8 mouse cellular contexts compared by ENCODE assay signal in genomic region chrX:74959161-74959560, GRCm38 (mm10).
A peak's percentile ranks its signal among the peaks of the same experiment; 100 is the strongest.
DNase-seq lines count a peak whose midpoint lies in the region; ATAC-seq and TF ChIP-seq lines count a peak whose summit lies in the region.
"Not testable (repeated sequence)": the region's sequence is repeated elsewhere in the genome, so short reads cannot be mapped to it uniquely, and the experiment has no call there.

No protein-coding gene starts in this region.

- not testable (repeated sequence) for TF ChIP-seq POLR2A in MEL (IDR thresholded peaks at IDR 0.05; ENCODE audit: control insufficient read depth in 1 of 2, insufficient read depth in 1 of 2, low read depth in 1 of 2, low read length in 2 of 2, poor library complexity in 1 of 2)

- H3K27ac ChIP-seq in MEL (ENCODE audit: control insufficient read depth, low read depth, low read length); lung, postnatal 0 days (ENCODE audit: low read length): not testable (repeated sequence)

- H3K9ac ChIP-seq in MEL (ENCODE audit: control insufficient read depth, low read depth, low read length, poor library complexity, severe bottlenecking); lung, postnatal 0 days (replicated peaks; ENCODE audit: low read depth): not testable (repeated sequence)

- H3K36me3 ChIP-seq in MEL (ENCODE audit: control insufficient read depth in 1 of 2, insufficient read depth in 2 of 2, low read length in 2 of 2); lung, postnatal 0 days (ENCODE audit: insufficient read depth, low read length): not testable (repeated sequence)

- TF ChIP-seq CTCF in MEL (IDR thresholded peaks at IDR 0.05 in 2 of 3, conservative IDR thresholded peaks at IDR 0.05 in 1 of 3; ENCODE audit: control insufficient read depth in 1 of 3, insufficient read depth in 1 of 3, low read depth in 2 of 3, low read length in 3 of 3, poor library complexity in 1 of 3, severe bottlenecking in 1 of 3), result peak in 2 of 3 experiments; percentile 14 to 38; a peak in 3 of 6 replicates
- TF ChIP-seq CTCF in lung, postnatal 0 days (IDR thresholded peaks at IDR 0.05), result peak; percentile 15; the same call in 1 of the 2 replicates

- peak; percentile 18 for DNase-seq in 416B (ENCODE audit: low read depth)
- DNase-seq in MEL (ENCODE audit: low read depth, low spot score), result peak; percentile 7
- peak; percentile 8 for DNase-seq in adrenal gland, postnatal 10 days
- peak; percentile 4 to 10 for DNase-seq in cerebellum, postnatal 10 days
- DNase-seq in kidney, adult 9 months, result peak; percentile 0
- DNase-seq in lung, postnatal 0 days (ENCODE audit: low spot score), result not testable (repeated sequence)
- DNase-seq in retina, embryonic 14.5 days (ENCODE audit: low spot score), result peak; percentile 7
- peak; percentile 16 for DNase-seq in thymus, postnatal 25 days

- not testable (repeated sequence) for H3K79me2 ChIP-seq in MEL (ENCODE audit: control insufficient read depth, insufficient read depth, low read length, poor library complexity)

- not testable (repeated sequence) for TF ChIP-seq RAD21 in MEL (IDR thresholded peaks at IDR 0.05; ENCODE audit: low read depth, low read length)

- H3K4me3 ChIP-seq in MEL (ENCODE audit: control insufficient read depth in 1 of 2, insufficient read depth in 1 of 2, low read depth in 2 of 2, low read length in 2 of 2); lung, postnatal 0 days (ENCODE audit: low read depth, low read length): not testable (repeated sequence)

- H3K27me3 ChIP-seq in MEL (ENCODE audit: control insufficient read depth in 1 of 2, insufficient read depth in 2 of 2, low read length in 2 of 2); lung, postnatal 0 days (replicated peaks; ENCODE audit: insufficient read depth, low read length): not testable (repeated sequence)

- H3K9me3 ChIP-seq in MEL (replicated peaks; ENCODE audit: insufficient read depth, low read length); lung, postnatal 0 days (ENCODE audit: low read length): not testable (repeated sequence)

- 67% methylated on average over 6 of the region's 7 CpGs for WGBS in lung, postnatal 0 days

- H3K4me2 ChIP-seq in lung, postnatal 0 days (replicated peaks; ENCODE audit: low read depth, low read length), result not testable (repeated sequence)

- not testable (repeated sequence) for ATAC-seq in lung, postnatal 0 days

- not testable (repeated sequence) for H3K4me1 ChIP-seq in MEL (ENCODE audit: control insufficient read depth in 1 of 2, insufficient read depth in 2 of 2, low read length in 2 of 2); lung, postnatal 0 days (ENCODE audit: insufficient read depth, low read depth, low read length)

- not testable (repeated sequence) for TF ChIP-seq EP300 in MEL (IDR thresholded peaks at IDR 0.05; ENCODE audit: low read depth in 1 of 2, low read length in 2 of 2); lung, postnatal 0 days (IDR thresholded peaks at IDR 0.05)
